Mouse (Mus musculus) kidney, adult 18-20 months (tissue): ENCODE data around the gene Olfr889.
"Not testable (repeated sequence)": the region's sequence is repeated elsewhere in the genome, so short reads cannot be mapped to it uniquely, and the experiment has no call there.

Experiments used
- DNase-seq: peaks from one replicate; pipeline ENCODE4 v3.0.0; 2021

The Olfr889 gene

DNA sequence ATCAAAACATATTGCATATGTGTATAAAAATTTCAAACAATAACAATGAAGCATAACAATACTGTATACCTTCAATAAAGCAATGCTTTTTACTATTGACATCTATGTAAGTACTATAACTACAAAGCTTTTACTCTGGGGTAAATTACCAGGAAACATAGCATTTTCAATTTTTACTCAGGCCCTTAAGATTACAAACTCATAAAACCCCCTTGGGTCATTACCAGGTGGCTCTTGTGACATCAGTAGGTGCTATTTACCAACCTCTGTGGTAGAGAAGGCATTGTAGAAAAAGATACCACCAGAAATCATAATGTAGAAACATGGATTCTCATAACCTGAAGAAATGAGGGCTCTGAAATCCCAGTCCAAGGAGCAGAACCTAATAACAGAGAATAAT lies at the start of gene Olfr889:
Olfr889 (plus strand) TSS at position 301 of the 400 bp plus-strand sequence.
- no peak for DNase-seq

- no peak for DNase-seq
Measured at GRCm38 (mm10) chr9:38083772-38084171, 31.2 kb upstream of the Olfr889 start, which contains the start of gene Olfr887. Gene Olfr887, plus strand, starts transcription at chr9:38084072.

DNA sequence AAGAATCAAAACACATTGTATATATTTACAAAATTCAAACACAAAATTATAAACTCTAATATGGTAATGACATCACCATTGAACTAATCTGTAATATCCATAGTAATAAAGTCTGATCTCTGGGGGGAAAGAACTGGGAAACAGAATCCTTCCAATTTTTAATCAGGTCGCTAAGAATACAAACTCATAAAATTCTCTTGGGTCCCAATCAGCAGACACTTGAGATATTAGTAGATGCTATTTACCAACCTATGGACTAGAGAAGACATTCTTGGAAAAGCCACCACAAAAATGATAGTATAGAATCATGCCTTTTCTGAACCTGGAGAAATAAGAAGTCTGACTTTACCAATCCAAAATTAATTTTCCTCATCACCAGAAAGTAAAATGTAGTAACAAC lies 7.2 kb upstream of the Olfr889 start, which contains the start of gene Olfr888:
Olfr888 (plus strand) TSS at position 301 of the 400 bp plus-strand sequence.
- DNase-seq, result no peak

DNA sequence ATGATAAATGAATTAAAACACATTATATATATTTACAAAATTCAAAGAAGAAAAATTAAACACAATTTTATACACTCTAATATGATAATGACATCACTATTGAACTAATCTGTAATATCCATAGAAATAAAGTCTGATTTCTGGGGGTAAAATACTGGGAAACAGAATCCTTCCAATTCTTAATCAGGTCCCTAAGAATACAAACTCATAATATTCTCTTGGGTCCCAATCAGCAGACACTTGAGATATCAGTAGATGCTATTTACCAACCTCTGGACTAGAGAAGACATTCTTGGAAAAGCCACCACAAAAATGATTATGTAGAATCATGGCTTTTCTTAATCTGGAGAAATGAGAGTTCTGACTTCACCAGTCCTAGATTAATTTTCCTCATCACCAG lies 27.2 kb downstream of the Olfr889 start, which contains the start of gene Olfr890:
Olfr890 (plus strand) TSS at position 301 of the 400 bp plus-strand sequence.
- no peak for DNase-seq

GRCm38 (mm10) chr9:38168341-38168740 lies 53.3 kb downstream of the Olfr889 start:
- DNase-seq, result not testable (repeated sequence)
